Mouse (Mus musculus): Measurements from ENCODE around the gene Gm19345. TPM values are rescaled to one million over a fixed set of nuclear protein-coding genes. Genes with fewer than 3 reads are reported as not detected.
A peak's percentile ranks its signal among the peaks of the same experiment; 100 is the strongest.

The Gm19345 gene
- polyA plus RNA-seq, 1 experiment from 2014 or later, result not detected

GRCm38 (mm10) chr7:19830682-19831156 lies 21.1 kb upstream of the Gm19345 start:
- peak; percentile 62; the same call in 1 of the 2 replicates for ATAC-seq (ENCODE audit: extremely low read depth, insufficient number of reproducible peaks, low FRiP score, low TSS enrichment)

GRCm38 (mm10) chr7:19831837-19832236 lies 20.0 kb upstream of the Gm19345 start:
- ATAC-seq (ENCODE audit: extremely low read depth, insufficient number of reproducible peaks, low FRiP score, low TSS enrichment), result no peak
- peaks cover 17% of the 10 kb centered on the region; the same call in 1 of the 2 replicates for H3K27me3 ChIP-seq (replicated peaks)

More at GRCm38 (mm10) chr7:19830682-19831156, 21.1 kb upstream of the Gm19345 start:
- Histone ChIP-seq H3K4me2 (peak overlapping the region; percentile 33), H3K9me3 (0 out of 2 replicates have a peak, but pooled peaks cover 2% of the 10 kb centered on the region), H3K4me3 (no peak overlapping the region), H3K4me1 (peaks cover 13% of the 10 kb centered on the region), H3K27me3 (replicated peaks) (peaks cover 18% of the 10 kb centered on the region; the same call in 1 of the 2 replicates), H3K27ac (replicated peaks) (no peak overlapping the region), H3K9ac (peak overlapping the region; percentile 59; the same call in 1 of the 2 replicates), H3K36me3 (no peaks in the 10 kb centered on the region)
- 26% methylated on average over 13 of the region's 13 CpGs for WGBS

GRCm38 (mm10) chr7:19834055-19834454 lies 17.7 kb upstream of the Gm19345 start:
- H3K27me3 ChIP-seq (replicated peaks), result peaks cover 9% of the 10 kb centered on the region; the same call in 1 of the 2 replicates
- H3K4me1 ChIP-seq, result peaks cover 13% of the 10 kb centered on the region
- H3K9me3 ChIP-seq, result 0 out of 2 replicates have a peak, but pooled peaks cover 2% of the 10 kb centered on the region
- no peak overlapping the region for H3K4me2 ChIP-seq
- H3K9ac ChIP-seq, result no peak overlapping the region
- H3K36me3 ChIP-seq, result no peaks in the 10 kb centered on the region
- no peak overlapping the region for H3K27ac ChIP-seq (replicated peaks)
- ATAC-seq (ENCODE audit: extremely low read depth, insufficient number of reproducible peaks, low FRiP score, low TSS enrichment), result no peak
- H3K4me3 ChIP-seq, result no peak overlapping the region
- WGBS, result 56% methylated on average over 3 of the region's 3 CpGs

More at GRCm38 (mm10) chr7:19831837-19832236, 20.0 kb upstream of the Gm19345 start:
- no peak overlapping the region for H3K4me2 ChIP-seq
- H3K4me1 ChIP-seq, result peaks cover 13% of the 10 kb centered on the region
- H3K4me3 ChIP-seq, result no peak overlapping the region
- no peak overlapping the region for H3K27ac ChIP-seq (replicated peaks)
- no peaks in the 10 kb centered on the region for H3K36me3 ChIP-seq
- no peak overlapping the region for H3K9ac ChIP-seq
- 0 out of 2 replicates have a peak, but pooled peaks cover 2% of the 10 kb centered on the region for H3K9me3 ChIP-seq
- WGBS, result 46% methylated on average over 9 of the region's 9 CpGs

- no peak overlapping the region for H3K9ac ChIP-seq
- no peaks in the 10 kb centered on the region for H3K36me3 ChIP-seq
- H3K4me2 ChIP-seq, result no peak overlapping the region
- H3K27ac ChIP-seq (replicated peaks), result no peak overlapping the region
- peaks cover 12% of the 10 kb centered on the region for H3K27me3 ChIP-seq (replicated peaks)
- no peak overlapping the region for H3K4me3 ChIP-seq
- no peaks in the 10 kb centered on the region for H3K9me3 ChIP-seq
- ATAC-seq (ENCODE audit: extremely low read depth, insufficient number of reproducible peaks, low FRiP score, low TSS enrichment), result no peak
- WGBS, result 47% methylated on average over 3 of the region's 3 CpGs
- H3K4me1 ChIP-seq, result no peaks in the 10 kb centered on the region
Measured at GRCm38 (mm10) chr7:19836843-19837242, 15.0 kb upstream of the Gm19345 start.

GRCm38 (mm10) chr7:19840371-19840770 lies 11.4 kb upstream of the Gm19345 start:
- H3K27ac ChIP-seq (replicated peaks), result no peak overlapping the region
- no peak for ATAC-seq (ENCODE audit: extremely low read depth, insufficient number of reproducible peaks, low FRiP score, low TSS enrichment)
- no peak overlapping the region for H3K4me2 ChIP-seq
- 69% methylated on average over 4 of the region's 4 CpGs for WGBS
- H3K36me3 ChIP-seq, result no peaks in the 10 kb centered on the region
- no peak overlapping the region for H3K4me3 ChIP-seq
- 0 out of 2 replicates have a peak, but pooled peaks cover 5% of the 10 kb centered on the region for H3K4me1 ChIP-seq
- no peaks in the 10 kb centered on the region for H3K9me3 ChIP-seq
- no peak overlapping the region for H3K9ac ChIP-seq
- peaks cover 38% of the 10 kb centered on the region for H3K27me3 ChIP-seq (replicated peaks)

GRCm38 (mm10) chr7:19840936-19841335 lies 10.9 kb upstream of the Gm19345 start:
- WGBS, result 72% methylated on average over 3 of the region's 3 CpGs
- no peak for ATAC-seq (ENCODE audit: extremely low read depth, insufficient number of reproducible peaks, low FRiP score, low TSS enrichment)
- Histone ChIP-seq H3K9ac (no peak overlapping the region), H3K27ac (replicated peaks) (no peak overlapping the region), H3K4me2 (no peak overlapping the region), H3K4me3 (no peak overlapping the region), H3K36me3 (no peaks in the 10 kb centered on the region), H3K4me1 (0 out of 2 replicates have a peak, but pooled peaks cover 5% of the 10 kb centered on the region), H3K9me3 (no peaks in the 10 kb centered on the region), H3K27me3 (replicated peaks) (peaks cover 44% of the 10 kb centered on the region)

GRCm38 (mm10) chr7:19841686-19842413 lies 10.0 kb upstream of the Gm19345 start:
- ATAC-seq (ENCODE audit: extremely low read depth, insufficient number of reproducible peaks, low FRiP score, low TSS enrichment), result no peak
- H3K4me3 ChIP-seq, result no peak overlapping the region
- H3K36me3 ChIP-seq, result no peaks in the 10 kb centered on the region
- no peak overlapping the region for H3K4me2 ChIP-seq
- 77% methylated on average over 21 of the region's 21 CpGs for WGBS
- peaks cover 47% of the 10 kb centered on the region for H3K27me3 ChIP-seq (replicated peaks)
- no peaks in the 10 kb centered on the region for H3K9me3 ChIP-seq
- 0 out of 2 replicates have a peak, but pooled peaks cover 5% of the 10 kb centered on the region for H3K4me1 ChIP-seq
- H3K27ac ChIP-seq (replicated peaks), result no peak overlapping the region
- H3K9ac ChIP-seq, result no peak overlapping the region

GRCm38 (mm10) chr7:19842885-19843504 lies 8.8 kb upstream of the Gm19345 start:
- Histone ChIP-seq H3K4me2 (no peak overlapping the region), H3K27me3 (replicated peaks) (peaks cover 50% of the 10 kb centered on the region), H3K9me3 (no peaks in the 10 kb centered on the region), H3K36me3 (no peaks in the 10 kb centered on the region), H3K4me1 (peaks cover 16% of the 10 kb centered on the region), H3K4me3 (no peak overlapping the region), H3K27ac (replicated peaks) (no peak overlapping the region), H3K9ac (no peak overlapping the region)
- 20% methylated on average over 19 of the region's 19 CpGs for WGBS
- ATAC-seq (ENCODE audit: extremely low read depth, insufficient number of reproducible peaks, low FRiP score, low TSS enrichment), result no peak

- Histone ChIP-seq H3K9me3 (no peaks in the 10 kb centered on the region), H3K4me1 (peaks cover 17% of the 10 kb centered on the region), H3K4me3 (no peak overlapping the region), H3K27me3 (replicated peaks) (peaks cover 51% of the 10 kb centered on the region), H3K36me3 (no peaks in the 10 kb centered on the region), H3K9ac (no peak overlapping the region), H3K27ac (replicated peaks) (no peak overlapping the region), H3K4me2 (no peak overlapping the region)
- 2% methylated on average over 11 of the region's 11 CpGs for WGBS
- no peak for ATAC-seq (ENCODE audit: extremely low read depth, insufficient number of reproducible peaks, low FRiP score, low TSS enrichment)
Measured at GRCm38 (mm10) chr7:19843561-19843960, 8.2 kb upstream of the Gm19345 start.

GRCm38 (mm10) chr7:19844521-19845171 lies 7.2 kb upstream of the Gm19345 start:
- no peaks in the 10 kb centered on the region for H3K36me3 ChIP-seq
- 58% methylated on average over 15 of the region's 15 CpGs for WGBS
- peaks cover 54% of the 10 kb centered on the region for H3K27me3 ChIP-seq (replicated peaks)
- no peak for ATAC-seq (ENCODE audit: extremely low read depth, insufficient number of reproducible peaks, low FRiP score, low TSS enrichment)
- no peaks in the 10 kb centered on the region for H3K9me3 ChIP-seq
- no peak overlapping the region for H3K27ac ChIP-seq (replicated peaks)
- no peak overlapping the region for H3K9ac ChIP-seq
- peaks cover 17% of the 10 kb centered on the region for H3K4me1 ChIP-seq
- H3K4me2 ChIP-seq, result no peak overlapping the region
- no peak overlapping the region for H3K4me3 ChIP-seq

- WGBS, result 78% methylated on average over 20 of the region's 20 CpGs
- H3K27me3 ChIP-seq (replicated peaks), result peaks cover 76% of the 10 kb centered on the region
- ATAC-seq (ENCODE audit: extremely low read depth, insufficient number of reproducible peaks, low FRiP score, low TSS enrichment), result no peak
Measured at GRCm38 (mm10) chr7:19853526-19853925, 1.7 kb downstream of the Gm19345 start.

More at GRCm38 (mm10) chr7:19853526-19853925, 1.7 kb downstream of the Gm19345 start:
- Histone ChIP-seq H3K4me1 (0 out of 2 replicates have a peak, but pooled peaks cover 5% of the 10 kb centered on the region), H3K27ac (replicated peaks) (no peak overlapping the region), H3K4me2 (no peak overlapping the region), H3K9ac (no peak overlapping the region), H3K36me3 (no peaks in the 10 kb centered on the region), H3K4me3 (no peak overlapping the region), H3K9me3 (no peaks in the 10 kb centered on the region)

All from heart, embryonic 13.5 days (tissue).